In the genomic region with DNA sequence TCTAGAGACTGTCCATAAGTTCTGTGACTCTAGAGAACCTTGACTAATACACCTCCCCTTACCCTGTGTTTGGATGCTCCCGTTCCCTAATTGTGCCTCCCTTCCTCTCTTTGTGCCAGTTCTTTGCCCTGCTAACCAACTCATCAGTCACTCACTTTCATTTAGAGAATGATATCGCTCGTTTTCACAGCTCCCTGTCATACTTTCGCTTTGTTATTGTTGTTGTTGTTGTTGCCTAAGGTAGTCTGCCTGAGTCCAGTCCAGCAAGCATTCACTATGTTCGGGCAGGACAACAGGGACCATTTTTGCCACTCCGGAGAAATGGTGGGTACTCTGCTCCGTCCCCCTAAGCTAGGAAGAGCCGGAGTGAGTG, we compare ENCODE assay signal across 7 mouse cellular contexts. TPM values are rescaled to one million over a fixed set of nuclear protein-coding genes. Genes with fewer than 3 reads are reported as not detected.
DNase-seq lines count a peak whose midpoint lies in the region; ATAC-seq and TF ChIP-seq lines count a peak whose summit lies in the region.

No protein-coding gene starts in this region.

- DNase-seq in lung, postnatal 0 days (ENCODE audit: low spot score): no peak
- DNase-seq in lung, postnatal 36 days: no peak
- no peak for DNase-seq in embryo, embryonic 10 days (ENCODE audit: low spot score)
- DNase-seq in frontal cortex, postnatal 25 days (ENCODE audit: low spot score in 2 of 2): no peak

- peak; percentile 8 for ATAC-seq in lung, postnatal 0 days
- ATAC-seq in forebrain, embryonic 13.5 days: no peak
- no peak for ATAC-seq in limb, embryonic 15.5 days (ENCODE audit: insufficient number of reproducible peaks, low FRiP score, low TSS enrichment, low read depth)
- ATAC-seq in stomach, embryonic 16.5 days (ENCODE audit: insufficient read depth, low FRiP score): no peak

- no peaks in the 10 kb centered on the region for H3K36me3 ChIP-seq in lung, postnatal 0 days (ENCODE audit: insufficient read depth, low read length)
- no peaks in the 10 kb centered on the region for H3K36me3 ChIP-seq in forebrain, embryonic 13.5 days (ENCODE audit: poor library complexity, severe bottlenecking)
- H3K36me3 ChIP-seq in limb, embryonic 15.5 days: no peaks in the 10 kb centered on the region
- H3K36me3 ChIP-seq in stomach, embryonic 16.5 days (ENCODE audit: control insufficient read depth, insufficient read depth, low read length): no peaks in the 10 kb centered on the region

- H3K9me3 ChIP-seq in lung, postnatal 0 days (ENCODE audit: low read length): no peaks in the 10 kb centered on the region
- no peaks in the 10 kb centered on the region; the same call in 1 of the 2 replicates for H3K9me3 ChIP-seq in forebrain, embryonic 13.5 days (replicated peaks)
- H3K9me3 ChIP-seq in limb, embryonic 15.5 days: no peaks in the 10 kb centered on the region
- H3K9me3 ChIP-seq in stomach, embryonic 16.5 days (replicated peaks; ENCODE audit: control insufficient read depth, low read length): no peaks in the 10 kb centered on the region

- H3K4me2 ChIP-seq in lung, postnatal 0 days (replicated peaks; ENCODE audit: low read depth, low read length): peak overlapping the region; percentile 58
- peak overlapping the region; percentile 49 for H3K4me2 ChIP-seq in forebrain, embryonic 13.5 days
- H3K4me2 ChIP-seq in limb, embryonic 15.5 days: peak overlapping the region; percentile 42
- H3K4me2 ChIP-seq in stomach, embryonic 16.5 days (ENCODE audit: low read depth, low read length): peak overlapping the region; percentile 50

- peak overlapping the region; percentile 47 for H3K4me3 ChIP-seq in lung, postnatal 0 days (ENCODE audit: low read depth, low read length)
- H3K4me3 ChIP-seq in forebrain, embryonic 13.5 days: 0 out of 2 replicates have a peak overlapping the region, but pooled peaks have one; percentile 27
- H3K4me3 ChIP-seq in limb, embryonic 15.5 days: peak overlapping the region; percentile 39
- H3K4me3 ChIP-seq in stomach, embryonic 16.5 days (replicated peaks; ENCODE audit: low read length): peak overlapping the region; percentile 47

- TF ChIP-seq CTCF in lung, postnatal 0 days (IDR thresholded peaks at IDR 0.05): no peak

- no peak overlapping the region for H3K9ac ChIP-seq in lung, postnatal 0 days (replicated peaks; ENCODE audit: low read depth)
- H3K9ac ChIP-seq in forebrain, embryonic 13.5 days: no peak overlapping the region
- no peak overlapping the region for H3K9ac ChIP-seq in limb, embryonic 15.5 days
- H3K9ac ChIP-seq in stomach, embryonic 16.5 days (ENCODE audit: low read length): peak overlapping the region; percentile 49

- H3K27ac ChIP-seq in lung, postnatal 0 days (ENCODE audit: low read length): no peak overlapping the region
- H3K27ac ChIP-seq in forebrain, embryonic 13.5 days: no peak overlapping the region
- no peak overlapping the region for H3K27ac ChIP-seq in limb, embryonic 15.5 days
- H3K27ac ChIP-seq in stomach, embryonic 16.5 days (ENCODE audit: low read length): no peak overlapping the region

- no peaks in the 10 kb centered on the region for H3K27me3 ChIP-seq in lung, postnatal 0 days (replicated peaks; ENCODE audit: insufficient read depth, low read length)
- no peaks in the 10 kb centered on the region for H3K27me3 ChIP-seq in forebrain, embryonic 13.5 days
- H3K27me3 ChIP-seq in limb, embryonic 15.5 days: no peaks in the 10 kb centered on the region
- no peaks in the 10 kb centered on the region for H3K27me3 ChIP-seq in stomach, embryonic 16.5 days (ENCODE audit: control insufficient read depth, insufficient read depth, low read length)

- WGBS in lung, postnatal 0 days: 44% methylated on average over 8 of the region's 8 CpGs
- WGBS in forebrain, embryonic 13.5 days: 66% methylated on average over 8 of the region's 8 CpGs
- WGBS in limb, embryonic 15.5 days: 52% methylated on average over 8 of the region's 8 CpGs
- 53% methylated on average over 8 of the region's 8 CpGs for WGBS in stomach, embryonic 16.5 days

- no peak for TF ChIP-seq EP300 in lung, postnatal 0 days (IDR thresholded peaks at IDR 0.05)

- H3K4me1 ChIP-seq in lung, postnatal 0 days (ENCODE audit: insufficient read depth, low read depth, low read length): no peaks in the 10 kb centered on the region
- no peaks in the 10 kb centered on the region for H3K4me1 ChIP-seq in forebrain, embryonic 13.5 days
- H3K4me1 ChIP-seq in limb, embryonic 15.5 days: no peaks in the 10 kb centered on the region
- H3K4me1 ChIP-seq in stomach, embryonic 16.5 days (ENCODE audit: control insufficient read depth, insufficient read depth, low read length): no peaks in the 10 kb centered on the region

RNA-seq across cellular contexts. Expression of gene Ifna13, which starts 3.6 kb away (rescaled TPM):
- polyA plus RNA-seq in lung, postnatal 0 days (2015; fragmentation: Nextera tagmentation; extraction: Ambion mirVana): not detected in 2 replicates
- not detected in 2 replicates for polyA plus RNA-seq in forebrain, embryonic 13.5 days (2015; fragmentation: Nextera tagmentation; extraction: Ambion mirVana)
- polyA plus RNA-seq in limb, embryonic 15.5 days (2015; fragmentation: Nextera tagmentation; extraction: Ambion mirVana): not detected in 2 replicates
- not detected in 2 replicates for polyA plus RNA-seq in stomach, embryonic 16.5 days (2015; fragmentation: Nextera tagmentation; extraction: Ambion mirVana)

RNA-seq across cellular contexts. Expression of gene C87499, which starts 6.5 kb away (rescaled TPM):
- polyA plus RNA-seq in lung, postnatal 0 days (2015; fragmentation: Nextera tagmentation; extraction: Ambion mirVana): not detected in 2 replicates
- not detected in 2 replicates for polyA plus RNA-seq in forebrain, embryonic 13.5 days (2015; fragmentation: Nextera tagmentation; extraction: Ambion mirVana)
- polyA plus RNA-seq in limb, embryonic 15.5 days (2015; fragmentation: Nextera tagmentation; extraction: Ambion mirVana): not detected in 2 replicates
- polyA plus RNA-seq in stomach, embryonic 16.5 days (2015; fragmentation: Nextera tagmentation; extraction: Ambion mirVana): not detected in 2 replicates

RNA-seq across cellular contexts. Expression of gene Ifna16, which starts 36.0 kb away (rescaled TPM):
- not detected in 2 replicates for polyA plus RNA-seq in lung, postnatal 0 days (2015; fragmentation: Nextera tagmentation; extraction: Ambion mirVana)
- polyA plus RNA-seq in forebrain, embryonic 13.5 days (2015; fragmentation: Nextera tagmentation; extraction: Ambion mirVana): not detected in 2 replicates
- not detected in 2 replicates for polyA plus RNA-seq in limb, embryonic 15.5 days (2015; fragmentation: Nextera tagmentation; extraction: Ambion mirVana)
- polyA plus RNA-seq in stomach, embryonic 16.5 days (2015; fragmentation: Nextera tagmentation; extraction: Ambion mirVana): not detected in 2 replicates

RNA-seq across cellular contexts. Expression of gene Ifna12, which starts 37.5 kb away (rescaled TPM):
- not detected in 2 replicates for polyA plus RNA-seq in lung, postnatal 0 days (2015; fragmentation: Nextera tagmentation; extraction: Ambion mirVana)
- not detected in 2 replicates for polyA plus RNA-seq in forebrain, embryonic 13.5 days (2015; fragmentation: Nextera tagmentation; extraction: Ambion mirVana)
- not detected in 2 replicates for polyA plus RNA-seq in limb, embryonic 15.5 days (2015; fragmentation: Nextera tagmentation; extraction: Ambion mirVana)
- not detected in 2 replicates for polyA plus RNA-seq in stomach, embryonic 16.5 days (2015; fragmentation: Nextera tagmentation; extraction: Ambion mirVana)

RNA-seq across cellular contexts. Expression of gene Ifna2, which starts 43.0 kb away (rescaled TPM):
- not detected in 2 replicates for polyA plus RNA-seq in lung, postnatal 0 days (2015; fragmentation: Nextera tagmentation; extraction: Ambion mirVana)
- not detected in 2 replicates for polyA plus RNA-seq in forebrain, embryonic 13.5 days (2015; fragmentation: Nextera tagmentation; extraction: Ambion mirVana)
- polyA plus RNA-seq in limb, embryonic 15.5 days (2015; fragmentation: Nextera tagmentation; extraction: Ambion mirVana): not detected in 2 replicates
- polyA plus RNA-seq in stomach, embryonic 16.5 days (2015; fragmentation: Nextera tagmentation; extraction: Ambion mirVana): not detected in 2 replicates
